Mouse (Mus musculus): ENCODE measurements around the gene Mesd.

- TF ChIP-seq EP300 (IDR thresholded peaks at IDR 0.05; ENCODE audit: insufficient read depth, low read depth, low read length), result no peak
- TF ChIP-seq CTCF (IDR thresholded peaks at IDR 0.05), result no peak
These were observed 55.9 kb downstream of the Mesd start for GRCm38 (mm10) chr7:83940136-83940535.

All from heart, adult 2 months (tissue).